29 mouse cellular contexts compared by ENCODE assay signal in the genomic region with DNA sequence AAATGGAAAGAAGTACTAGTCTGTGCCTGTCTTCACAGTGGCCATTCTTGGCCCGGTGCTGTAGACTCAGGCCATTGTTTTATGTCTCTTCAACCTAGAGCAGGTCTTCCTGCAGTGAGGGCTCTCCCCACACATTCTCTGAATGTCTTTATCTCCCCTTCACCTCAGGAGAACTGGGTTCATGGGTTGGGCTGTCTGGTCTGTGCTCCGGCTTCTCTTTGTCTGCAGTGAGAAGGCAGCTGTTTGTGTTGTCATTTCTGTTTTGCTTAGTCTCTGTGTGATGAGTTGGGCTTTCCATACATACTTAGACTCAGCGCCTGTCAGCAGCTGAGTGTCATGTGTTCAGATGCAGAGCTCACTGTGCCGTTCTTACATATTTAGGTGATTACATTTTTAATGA. TPM values are rescaled to one million over a fixed set of nuclear protein-coding genes. Genes with fewer than 3 reads are reported as not detected.
A peak's percentile ranks its signal among the peaks of the same experiment; 100 is the strongest.
DNase-seq lines count a peak whose midpoint lies in the region; ATAC-seq lines count a peak whose summit lies in the region.
"Had no signal": no experiment of that assay in that cellular context is flagged by ENCODE, and none has a peak within 500 bp of the region (broad histone marks: within the 10 kb centered on the region; RNA-seq: fewer than 3 reads in every experiment).

No protein-coding gene starts in this region.

- 0 out of 2 replicates have a peak overlapping the region, but pooled peaks have one; percentile 3 for H3K27ac ChIP-seq in hindbrain, embryonic 13.5 days
- H3K27ac ChIP-seq in hindbrain, embryonic 16.5 days (ENCODE audit: low read depth, low read length), result no peak overlapping the region
- H3K27ac ChIP-seq in midbrain, embryonic 13.5 days, result peak overlapping the region; percentile 40; the same call in 1 of the 2 replicates
- no peak overlapping the region for H3K27ac ChIP-seq in midbrain, embryonic 10.5 days (replicated peaks)
- H3K27ac ChIP-seq: embryonic facial prominence, embryonic 10.5 days; embryonic facial prominence, embryonic 15.5 days; forebrain, embryonic 12.5 days; kidney, postnatal 0 days had no signal

- no peak overlapping the region for H3K4me2 ChIP-seq in hindbrain, embryonic 13.5 days
- no peak overlapping the region for H3K4me2 ChIP-seq in hindbrain, embryonic 16.5 days (ENCODE audit: low read length)
- H3K4me2 ChIP-seq in midbrain, embryonic 13.5 days (replicated peaks), result no peak overlapping the region
- H3K4me2 ChIP-seq: embryonic facial prominence, embryonic 15.5 days; forebrain, embryonic 12.5 days; heart, embryonic 12.5 days had no signal

- peaks cover 24% of the 10 kb centered on the region for H3K36me3 ChIP-seq in hindbrain, embryonic 13.5 days
- no peaks in the 10 kb centered on the region for H3K36me3 ChIP-seq in hindbrain, embryonic 16.5 days (ENCODE audit: control insufficient read depth, insufficient read depth, low read length)
- peaks cover 18% of the 10 kb centered on the region for H3K36me3 ChIP-seq in midbrain, embryonic 13.5 days
- peaks cover 54% of the 10 kb centered on the region for H3K36me3 ChIP-seq in midbrain, embryonic 10.5 days
- H3K36me3 ChIP-seq: embryonic facial prominence, embryonic 15.5 days had no signal

- H3K9me3 ChIP-seq in hindbrain, embryonic 13.5 days, result no peaks in the 10 kb centered on the region
- H3K9me3 ChIP-seq in hindbrain, embryonic 16.5 days (ENCODE audit: control insufficient read depth, low read length), result no peaks in the 10 kb centered on the region
- H3K9me3 ChIP-seq in midbrain, embryonic 13.5 days, result no peaks in the 10 kb centered on the region
- H3K9me3 ChIP-seq in midbrain, embryonic 10.5 days (replicated peaks), result no peaks in the 10 kb centered on the region
- H3K9me3 ChIP-seq: embryonic facial prominence, embryonic 10.5 days; embryonic facial prominence, embryonic 15.5 days; forebrain, embryonic 12.5 days; heart, embryonic 12.5 days had no signal

- no peak for DNase-seq in midbrain, embryonic 10.5 days (ENCODE audit: low spot score)
- DNase-seq in R1 (ENCODE audit: low read depth, low spot score), result peak; percentile 33
- DNase-seq in retina, embryonic 14.5 days (ENCODE audit: low spot score), result peak; percentile 70
- DNase-seq in c-Kit-positive CD71-positive TER-119-positive erythroid progenitor cells, embryonic 14.5 days (ENCODE audit: low spot score), result no peak
- DNase-seq: adrenal gland, adult 8-10 months; cerebellum, adult 8-10 months; cerebellum, postnatal 25 days; forebrain, postnatal 0 days; gastrocnemius, postnatal 14 days; heart, postnatal 10 days; kidney, adult 8-10 months; layer of hippocampus, postnatal 36 days; left cerebral cortex, postnatal 4 days; lung, adult 18-20 months; lung, postnatal 4 days; right cerebral cortex, postnatal 25 days; thymus, postnatal 14 days had no signal

- peaks cover 11% of the 10 kb centered on the region for H3K4me1 ChIP-seq in hindbrain, embryonic 13.5 days (replicated peaks)
- H3K4me1 ChIP-seq in hindbrain, embryonic 16.5 days (ENCODE audit: control insufficient read depth, insufficient read depth, low read depth, low read length), result no peaks in the 10 kb centered on the region; the same call in 1 of the 2 replicates
- H3K4me1 ChIP-seq in midbrain, embryonic 13.5 days (replicated peaks), result peaks cover 14% of the 10 kb centered on the region; the same call in 1 of the 2 replicates
- H3K4me1 ChIP-seq in midbrain, embryonic 10.5 days, result peaks cover 17% of the 10 kb centered on the region
- H3K4me1 ChIP-seq: embryonic facial prominence, embryonic 15.5 days had no signal

- ATAC-seq in hindbrain, embryonic 13.5 days (ENCODE audit: low FRiP score), result no peak
- no peak for ATAC-seq in hindbrain, embryonic 16.5 days
- ATAC-seq in midbrain, embryonic 13.5 days, result no peak
- ATAC-seq: CD4-positive, CD25-positive, alpha-beta regulatory T cell, adult 4 months; forebrain, postnatal 0 days; intestine, embryonic 16.5 days; lung, postnatal 0 days had no signal

- no peak overlapping the region for H3K4me3 ChIP-seq in hindbrain, embryonic 13.5 days
- H3K4me3 ChIP-seq in hindbrain, embryonic 16.5 days (ENCODE audit: low read length), result no peak overlapping the region
- H3K4me3 ChIP-seq in midbrain, embryonic 13.5 days (replicated peaks), result no peak overlapping the region
- H3K4me3 ChIP-seq in midbrain, embryonic 10.5 days, result no peak overlapping the region
- H3K4me3 ChIP-seq: embryonic facial prominence, embryonic 10.5 days; embryonic facial prominence, embryonic 15.5 days; forebrain, embryonic 12.5 days; heart, embryonic 12.5 days; myocyte had no signal

- WGBS in hindbrain, embryonic 13.5 days, result 74% methylated on average over 4 of the region's 4 CpGs
- 55% methylated on average over 4 of the region's 4 CpGs for WGBS in hindbrain, embryonic 16.5 days
- 58% methylated on average over 4 of the region's 4 CpGs for WGBS in midbrain, embryonic 13.5 days
- 85% methylated on average over 4 of the region's 4 CpGs for WGBS in midbrain, embryonic 10.5 days

- H3K9ac ChIP-seq in hindbrain, embryonic 13.5 days, result 0 out of 2 replicates have a peak overlapping the region, but pooled peaks have one; percentile 1
- no peak overlapping the region for H3K9ac ChIP-seq in hindbrain, embryonic 16.5 days (ENCODE audit: low read depth, low read length)
- H3K9ac ChIP-seq in midbrain, embryonic 13.5 days (replicated peaks), result no peak overlapping the region
- H3K9ac ChIP-seq: embryonic facial prominence, embryonic 15.5 days; forebrain, embryonic 12.5 days; forebrain, postnatal 0 days; heart, embryonic 12.5 days had no signal

- H3K27me3 ChIP-seq in hindbrain, embryonic 13.5 days, result no peaks in the 10 kb centered on the region
- no peaks in the 10 kb centered on the region for H3K27me3 ChIP-seq in hindbrain, embryonic 16.5 days (replicated peaks; ENCODE audit: control insufficient read depth, insufficient read depth, low read length)
- no peaks in the 10 kb centered on the region for H3K27me3 ChIP-seq in midbrain, embryonic 13.5 days
- H3K27me3 ChIP-seq in midbrain, embryonic 10.5 days (ENCODE audit: low read depth, poor library complexity, severe bottlenecking), result no peaks in the 10 kb centered on the region
- H3K27me3 ChIP-seq: embryonic facial prominence, embryonic 15.5 days; forebrain, embryonic 12.5 days; heart, embryonic 12.5 days had no signal

RNA-seq across cellular contexts. Expression of a gene that starts 18.4 kb away (rescaled TPM):
- 19.2 and 21.1 TPM in 2 replicates for polyA plus RNA-seq in hindbrain, embryonic 13.5 days (2015; fragmentation: Nextera tagmentation; extraction: Ambion mirVana)
- polyA plus RNA-seq in hindbrain, embryonic 16.5 days (2015; fragmentation: Nextera tagmentation; extraction: Ambion mirVana), result 14.9 and 15.0 TPM in 2 replicates
- 18.7 and 20.5 TPM in 2 replicates for polyA plus RNA-seq in midbrain, embryonic 13.5 days (2015; fragmentation: Nextera tagmentation; extraction: Ambion mirVana)
- polyA plus RNA-seq in midbrain, embryonic 10.5 days (2016; fragmentation: Nextera tagmentation; extraction: Ambion mirVana), result 7.4 and 7.8 TPM in 2 replicates

Comparison
In these comparisons a context has a peak if more than half of its experiments do, and no peak if none do; other contexts are left out.
1. H3K27ac ChIP-seq: peak in hindbrain, embryonic 13.5 days (single experiment) and midbrain, embryonic 13.5 days (single experiment); none in hindbrain, embryonic 16.5 days (single experiment) and midbrain, embryonic 10.5 days (single experiment).
2. DNase-seq: peak in R1 (single experiment) and retina, embryonic 14.5 days (single experiment); none in midbrain, embryonic 10.5 days (single experiment) and c-Kit-positive CD71-positive TER-119-positive erythroid progenitor cells, embryonic 14.5 days (single experiment).